Mouse (Mus musculus): ENCODE measurements around the gene Comtd1. TPM values are rescaled to one million over a fixed set of nuclear protein-coding genes. Genes with fewer than 3 reads are reported as not detected.

Comtd1 gene
- total RNA-seq, 2 experiments from 2014 or later: 41.5 to 52.5 TPM

GRCm38 (mm10) chr14:21841819-21842592 is 6.8 kb downstream of the Comtd1 start:
- DNase-seq: no peak
- intact Hi-C loops (cut with DNase I): loop anchor here (10.0 kb wide), 1 partner anchor 717 kb away; no protein-coding TSS in a partner anchor

GRCm38 (mm10) chr14:21838336-21839017 is 10.3 kb downstream of the Comtd1 start:
- DNase-seq: no peak
- intact Hi-C loops (cut with DNase I): no loop called here

- intact Hi-C loops (cut with DNase I): loop anchor here (5.0 kb wide), 1 partner anchor 80 kb away; the partner anchor contains the start of genes Dusp13 and Samd8
- no peak for DNase-seq
Measured at GRCm38 (mm10) chr14:21831830-21832403, 16.9 kb downstream of the Comtd1 start.

- intact Hi-C loops (cut with DNase I): loop anchor here (5.0 kb wide), 1 partner anchor 79 kb away; the partner anchor contains the start of genes Dusp13 and Samd8
- peak; percentile 97 for DNase-seq
Measured at GRCm38 (mm10) chr14:21830876-21831767, 17.7 kb downstream of the Comtd1 start.

- peak; percentile 60 for DNase-seq
- intact Hi-C loops (cut with DNase I): no loop called here
Measured at GRCm38 (mm10) chr14:21825786-21826491, 22.8 kb downstream of the Comtd1 start.

- no peak for DNase-seq
- intact Hi-C loops (cut with DNase I): no loop called here
Measured at GRCm38 (mm10) chr14:21824938-21825337, 23.8 kb downstream of the Comtd1 start, which contains the start of gene Vdac2. Vdac2 (plus strand) TSS chr14:21825238.

GRCm38 (mm10) chr14:21823897-21824296 is 24.9 kb downstream of the Comtd1 start:
- intact Hi-C loops (cut with DNase I): no loop called here
- no peak for DNase-seq

GRCm38 (mm10) chr14:21822795-21823374 is 25.9 kb downstream of the Comtd1 start:
- DNase-seq: peak; percentile 64
- intact Hi-C loops (cut with DNase I): no loop called here

- intact Hi-C loops (cut with DNase I): no loop called here
- no peak for DNase-seq
Measured at GRCm38 (mm10) chr14:21822307-21822706, 26.5 kb downstream of the Comtd1 start.

GRCm38 (mm10) chr14:21820880-21821505 is 27.8 kb downstream of the Comtd1 start:
- no peak for DNase-seq
- intact Hi-C loops (cut with DNase I): no loop called here

GRCm38 (mm10) chr14:21817453-21817852 is 31.3 kb downstream of the Comtd1 start:
- DNase-seq: no peak
- intact Hi-C loops (cut with DNase I): no loop called here

- intact Hi-C loops (cut with DNase I): no loop called here
- no peak for DNase-seq
Measured at GRCm38 (mm10) chr14:21816255-21816654, 32.5 kb downstream of the Comtd1 start.

- intact Hi-C loops (cut with DNase I): no loop called here
- no peak for DNase-seq
Measured at GRCm38 (mm10) chr14:21814606-21815005, 34.2 kb downstream of the Comtd1 start.

- no peak for DNase-seq
- intact Hi-C loops (cut with DNase I): no loop called here
Measured at GRCm38 (mm10) chr14:21813847-21814246, 34.9 kb downstream of the Comtd1 start.

GRCm38 (mm10) chr14:21813216-21813615 is 35.6 kb downstream of the Comtd1 start:
- intact Hi-C loops (cut with DNase I): no loop called here
- DNase-seq: no peak

- peak; percentile 51 for DNase-seq
- intact Hi-C loops (cut with DNase I): no loop called here
Measured at GRCm38 (mm10) chr14:21812590-21813162, 36.1 kb downstream of the Comtd1 start.

- no peak for DNase-seq
- intact Hi-C loops (cut with DNase I): no loop called here
Measured at GRCm38 (mm10) chr14:21811744-21812393, 36.9 kb downstream of the Comtd1 start.

GRCm38 (mm10) chr14:21811301-21811700 is 37.5 kb downstream of the Comtd1 start:
- intact Hi-C loops (cut with DNase I): no loop called here
- DNase-seq: no peak
